Mouse (Mus musculus) stomach, embryonic 15.5 days (tissue): ENCODE results near the gene Rnf152. TPM values are rescaled to one million over a fixed set of nuclear protein-coding genes. Genes with fewer than 3 reads are reported as not detected.

ENCODE experiments used
- ATAC-seq: fragments of 200-750 bp; cut with Nextera tagmentation; 2 replicates; pipeline ENCODE4 v1.8.0; 2017; ENCODE audit warnings: low read depth, moderate number of reproducible peaks, moderate TSS enrichment; ENCODE audit not compliant: insufficient read depth, low FRiP score
- H3K27ac ChIP-seq: fragments of 300-500 bp; sonication (generic); 2 replicates; pipeline ENCODE4 v1.5.1; 2015; ENCODE audit warnings: mild to moderate bottlenecking, inconsistent platforms
- H3K27me3 ChIP-seq: fragments of 300-500 bp; sonication (generic); replicated peaks from 2 replicates; pipeline ENCODE4 v1.6.1; 2015; ENCODE audit warnings: inconsistent platforms
- H3K36me3 ChIP-seq: fragments of 300-500 bp; sonication (generic); 2 replicates; pipeline ENCODE4 v1.6.1; 2015; ENCODE audit warnings: inconsistent platforms
- H3K4me1 ChIP-seq: fragments of 300-500 bp; sonication (generic); 2 replicates; pipeline ENCODE4 v1.6.1; 2015; ENCODE audit warnings: inconsistent platforms
- H3K4me2 ChIP-seq: fragments of 300-500 bp; sonication (generic); 2 replicates; pipeline ENCODE4 v1.6.1; 2015; ENCODE audit warnings: mild to moderate bottlenecking, inconsistent platforms
- H3K4me3 ChIP-seq: fragments of 300-500 bp; sonication (generic); replicated peaks from 2 replicates; pipeline ENCODE4 v1.5.1; 2015; ENCODE audit warnings: inconsistent platforms
- H3K9ac ChIP-seq: fragments of 300-500 bp; sonication (generic); 2 replicates; pipeline ENCODE4 v1.6.1; 2015; ENCODE audit warnings: inconsistent platforms
- H3K9me3 ChIP-seq: fragments of 300-500 bp; sonication (generic); 2 replicates; pipeline ENCODE4 v1.6.1; 2016; ENCODE audit warnings: inconsistent platforms
- WGBS: fragments of 180-500 bp; shearing (Covaris S2); methylation state at CpG from one replicate; pipeline ENCODE4 v1.1.7; 2015; 5-methylcytosine and 5-hydroxymethylcytosine counted together
- polyA plus RNA-seq: library from polyadenylated mRNA; unstranded; fragments of >200 nt; fragmentation: Nextera tagmentation; extraction: Ambion mirVana; gene quantifications from 2 replicates; pipeline ENCODE4 v1.2.1, GENCODE M21; 2015

The Rnf152 gene
- polyA plus RNA-seq, 1 experiment from 2014 or later, result 1.4 TPM

DNA sequence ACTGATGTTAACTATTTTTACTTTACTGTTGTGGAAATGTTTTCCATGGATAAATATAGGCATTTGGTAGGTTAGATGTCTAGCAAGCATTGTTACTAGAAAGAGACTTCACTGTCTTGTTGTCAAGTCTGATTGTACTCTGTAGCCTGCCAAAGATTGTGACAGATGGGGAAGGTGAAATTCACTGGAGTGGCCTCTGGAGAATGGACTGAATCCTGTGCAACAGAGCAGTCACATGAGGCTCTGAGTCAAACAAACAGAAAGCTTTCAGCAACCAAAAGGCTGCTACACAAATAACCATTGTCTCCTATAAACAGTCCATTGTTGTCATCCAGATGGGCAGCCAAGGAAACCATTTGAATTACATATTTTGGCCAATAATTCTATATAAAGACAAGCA is 15.6 kb downstream of the Rnf152 start:
- ATAC-seq, result no peak

DNA sequence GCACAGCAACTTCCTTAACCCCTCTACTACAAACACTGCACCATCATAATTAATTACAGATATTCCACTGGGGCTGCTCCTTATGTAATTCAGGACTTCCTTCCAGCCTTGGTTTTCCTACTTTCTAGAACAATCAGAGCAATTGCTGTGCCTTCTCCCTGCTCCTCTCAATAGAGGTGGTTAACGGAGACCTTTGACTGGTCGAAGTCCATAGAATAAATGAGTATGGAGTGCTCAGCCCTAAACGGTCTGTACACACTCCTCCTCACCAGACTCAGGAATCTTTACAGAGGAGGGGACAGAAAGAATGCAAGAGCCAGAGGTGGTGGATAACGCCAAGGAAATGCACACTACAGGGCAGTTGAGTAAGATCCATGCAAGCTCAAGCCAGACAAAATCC is 19.1 kb downstream of the Rnf152 start:
- Histone ChIP-seq H3K9ac (no peak overlapping the region), H3K36me3 (no peaks in the 10 kb centered on the region), H3K4me1 (no peaks in the 10 kb centered on the region), H3K9me3 (no peaks in the 10 kb centered on the region), H3K27me3 (no peaks in the 10 kb centered on the region), H3K4me2 (no peak overlapping the region), H3K4me3 (no peak overlapping the region), H3K27ac (no peak overlapping the region)
- WGBS, result 68% methylated on average over 4 of the region's 4 CpGs
- peak; percentile 54; the same call in 1 of the 2 replicates for ATAC-seq

More for the DNA sequence above, 15.6 kb downstream of the Rnf152 start:
- Histone ChIP-seq H3K9ac (no peak overlapping the region), H3K36me3 (no peaks in the 10 kb centered on the region), H3K4me2 (no peak overlapping the region), H3K27ac (no peak overlapping the region), H3K4me3 (no peak overlapping the region), H3K27me3 (no peaks in the 10 kb centered on the region), H3K4me1 (no peaks in the 10 kb centered on the region), H3K9me3 (no peaks in the 10 kb centered on the region)

DNA sequence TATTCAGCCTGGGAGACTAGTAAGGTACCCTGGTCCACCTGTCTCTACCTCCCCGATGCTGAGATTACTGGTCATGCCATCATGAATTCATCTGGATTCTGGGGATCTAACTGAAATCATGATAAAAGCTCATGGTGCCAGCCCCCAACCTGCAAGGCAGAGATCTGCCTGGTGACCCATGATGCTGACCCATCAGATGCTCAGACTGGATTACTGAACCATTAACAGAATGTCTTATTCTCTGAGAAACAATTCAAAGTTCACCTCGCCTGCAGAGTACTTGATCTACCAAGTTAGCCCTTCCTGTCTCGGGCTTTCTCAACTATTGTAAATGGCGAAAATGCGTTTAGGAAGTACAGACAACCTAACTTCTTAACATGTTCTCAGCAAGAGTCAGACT is 20.4 kb downstream of the Rnf152 start:
- Histone ChIP-seq H3K36me3 (no peaks in the 10 kb centered on the region), H3K27me3 (no peaks in the 10 kb centered on the region), H3K4me2 (no peak overlapping the region), H3K9ac (no peak overlapping the region), H3K27ac (no peak overlapping the region), H3K4me1 (no peaks in the 10 kb centered on the region), H3K9me3 (no peaks in the 10 kb centered on the region), H3K4me3 (no peak overlapping the region)
- 86% methylated on average over 5 of the region's 5 CpGs for WGBS
- ATAC-seq, result no peak

DNA sequence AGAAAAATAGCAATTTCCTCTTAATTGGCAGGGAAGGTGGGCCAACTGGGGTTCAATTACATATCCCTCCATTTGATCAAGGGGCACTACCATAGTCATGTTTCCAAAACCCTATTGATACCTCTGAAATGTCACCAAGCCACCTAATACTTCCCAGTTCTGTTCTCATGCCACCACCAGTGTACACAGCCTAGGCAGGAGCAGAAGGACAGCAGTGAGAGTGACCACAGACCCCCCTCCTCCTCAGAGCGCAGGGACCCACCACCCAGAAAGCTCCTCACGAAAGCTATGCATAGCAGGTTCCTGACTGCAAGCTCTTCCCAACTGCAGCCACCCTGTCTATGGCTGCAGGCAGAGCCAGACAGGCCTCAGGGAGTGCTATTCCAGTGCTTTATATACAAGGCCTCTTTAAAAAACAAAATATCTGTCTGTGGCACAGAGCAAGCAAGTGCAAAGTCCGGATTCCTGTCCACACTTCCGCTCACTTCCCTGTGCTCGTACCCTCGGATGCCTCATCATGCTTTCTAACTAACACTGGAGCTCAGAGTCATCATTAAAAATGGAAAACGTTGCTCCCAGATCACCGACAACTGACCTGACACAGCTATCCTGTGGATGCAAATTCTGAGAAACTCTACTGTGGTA is 24.3 kb downstream of the Rnf152 start:
- H3K36me3 ChIP-seq, result no peaks in the 10 kb centered on the region
- H3K9ac ChIP-seq, result no peak overlapping the region
- no peak overlapping the region for H3K4me3 ChIP-seq
- no peaks in the 10 kb centered on the region for H3K27me3 ChIP-seq
- H3K27ac ChIP-seq, result no peak overlapping the region
- H3K9me3 ChIP-seq, result no peaks in the 10 kb centered on the region
- WGBS, result 82% methylated on average over 8 of the region's 8 CpGs
- no peak for ATAC-seq
- no peak overlapping the region for H3K4me2 ChIP-seq
- no peaks in the 10 kb centered on the region for H3K4me1 ChIP-seq

DNA sequence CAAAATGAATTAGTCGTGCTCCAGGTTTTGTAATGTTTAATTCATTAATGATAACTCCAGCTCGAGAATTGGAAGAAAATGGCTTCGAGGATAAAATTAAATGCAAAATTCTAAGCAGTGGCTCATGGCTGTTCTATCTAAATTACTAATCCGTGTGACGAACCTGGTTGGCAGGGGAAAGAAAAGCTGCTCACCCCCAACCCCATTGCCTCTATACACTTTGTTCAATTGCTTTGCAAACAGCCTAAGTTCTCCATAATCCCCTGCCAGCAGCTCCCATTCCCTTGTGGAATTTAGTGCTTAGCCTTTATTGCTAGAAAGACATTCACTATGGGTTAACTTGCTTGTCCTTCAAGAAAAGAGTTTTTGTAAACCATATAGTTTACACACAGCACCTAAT is 24.9 kb downstream of the Rnf152 start:
- no peak for ATAC-seq
- no peak overlapping the region for H3K4me3 ChIP-seq
- 72% methylated on average over 5 of the region's 5 CpGs for WGBS
- no peaks in the 10 kb centered on the region for H3K4me1 ChIP-seq
- H3K9ac ChIP-seq, result no peak overlapping the region
- H3K27ac ChIP-seq, result no peak overlapping the region
- no peaks in the 10 kb centered on the region for H3K9me3 ChIP-seq
- H3K4me2 ChIP-seq, result no peak overlapping the region
- H3K27me3 ChIP-seq, result no peaks in the 10 kb centered on the region
- H3K36me3 ChIP-seq, result no peaks in the 10 kb centered on the region

DNA sequence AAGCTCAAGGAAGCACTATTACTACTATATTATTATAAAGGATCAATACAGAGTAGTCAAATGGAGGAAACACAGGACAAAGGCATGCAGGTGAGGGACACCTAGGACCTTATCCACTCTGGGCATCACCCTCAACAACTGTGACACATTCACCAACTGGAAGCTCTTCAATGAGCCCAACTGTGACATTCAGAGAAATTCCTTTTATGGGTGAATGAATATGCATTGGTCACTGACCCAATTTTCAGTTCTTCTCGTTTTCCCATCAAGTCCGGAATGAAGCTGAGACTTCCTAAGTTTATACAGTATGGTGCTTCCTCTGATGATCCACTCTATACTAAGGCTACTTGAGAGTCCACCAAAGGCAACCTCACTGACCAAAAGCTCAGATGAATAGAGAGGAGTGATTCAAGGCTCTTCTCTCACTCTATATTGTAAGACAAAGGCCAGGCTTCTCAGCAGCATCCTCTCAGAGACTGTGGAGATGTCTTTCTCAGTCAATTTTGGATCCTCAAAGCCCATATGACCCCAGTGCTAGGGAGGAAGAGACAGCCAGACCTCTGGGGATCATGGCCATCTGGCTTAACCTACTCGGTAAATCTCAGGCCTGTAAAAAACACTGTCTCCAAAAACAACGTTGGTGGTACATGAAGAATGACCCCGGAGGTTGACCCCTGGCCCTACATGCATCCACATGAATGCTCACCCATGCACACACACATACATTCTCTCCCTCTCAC is 25.8 kb downstream of the Rnf152 start:
- Histone ChIP-seq H3K27me3 (no peaks in the 10 kb centered on the region), H3K4me2 (no peak overlapping the region), H3K4me3 (no peak overlapping the region), H3K9ac (no peak overlapping the region), H3K27ac (no peak overlapping the region), H3K9me3 (no peaks in the 10 kb centered on the region), H3K4me1 (no peaks in the 10 kb centered on the region), H3K36me3 (no peaks in the 10 kb centered on the region)
- ATAC-seq, result no peak
- 83% methylated on average over 5 of the region's 5 CpGs for WGBS

DNA sequence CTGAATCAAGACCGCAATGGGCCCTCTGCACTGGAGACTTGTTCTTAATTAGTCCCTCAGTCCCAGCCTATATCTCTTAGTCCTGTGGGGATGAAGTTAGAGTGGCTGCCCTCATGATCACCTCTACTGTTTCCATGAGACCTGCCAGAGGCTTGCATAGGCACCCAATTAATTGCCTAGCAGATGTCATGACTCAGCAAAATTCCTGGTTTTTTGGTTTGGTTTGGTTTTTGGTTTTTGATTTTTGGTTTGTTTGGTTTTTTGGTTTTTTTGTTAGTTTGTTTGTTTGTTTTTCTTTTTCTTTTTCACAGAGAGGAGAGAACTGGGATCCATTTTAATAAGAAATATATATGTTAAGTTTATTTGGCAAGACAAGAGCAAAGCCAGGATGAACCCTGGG is 28.7 kb downstream of the Rnf152 start:
- H3K4me1 ChIP-seq, result no peaks in the 10 kb centered on the region
- 97% methylated on average over 1 of the region's 1 CpGs for WGBS
- no peak overlapping the region for H3K27ac ChIP-seq
- H3K4me2 ChIP-seq, result no peak overlapping the region
- no peaks in the 10 kb centered on the region for H3K27me3 ChIP-seq
- H3K36me3 ChIP-seq, result no peaks in the 10 kb centered on the region
- no peak overlapping the region for H3K4me3 ChIP-seq
- H3K9me3 ChIP-seq, result no peaks in the 10 kb centered on the region
- no peak for ATAC-seq
- no peak overlapping the region for H3K9ac ChIP-seq

DNA sequence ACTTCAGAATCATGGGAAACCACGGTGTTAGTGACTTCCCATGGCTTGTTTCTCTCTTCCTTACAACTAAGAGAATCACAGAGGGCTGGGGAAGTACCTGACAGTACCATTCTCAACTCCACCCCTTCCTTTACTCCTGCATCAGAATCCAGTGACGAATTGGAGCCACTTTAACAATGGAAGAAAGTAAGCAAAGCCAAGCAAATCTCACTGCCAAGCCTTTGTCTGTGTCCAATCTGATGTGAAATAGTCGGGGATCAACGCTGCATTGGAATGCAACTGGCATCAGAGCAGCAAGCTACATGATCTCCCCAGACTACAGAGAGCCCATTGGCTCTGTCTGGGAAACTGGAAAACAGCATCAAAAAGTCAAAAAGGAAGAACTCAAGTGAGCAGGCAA is 31.9 kb downstream of the Rnf152 start:
- WGBS, result 66% methylated on average over 4 of the region's 4 CpGs

DNA sequence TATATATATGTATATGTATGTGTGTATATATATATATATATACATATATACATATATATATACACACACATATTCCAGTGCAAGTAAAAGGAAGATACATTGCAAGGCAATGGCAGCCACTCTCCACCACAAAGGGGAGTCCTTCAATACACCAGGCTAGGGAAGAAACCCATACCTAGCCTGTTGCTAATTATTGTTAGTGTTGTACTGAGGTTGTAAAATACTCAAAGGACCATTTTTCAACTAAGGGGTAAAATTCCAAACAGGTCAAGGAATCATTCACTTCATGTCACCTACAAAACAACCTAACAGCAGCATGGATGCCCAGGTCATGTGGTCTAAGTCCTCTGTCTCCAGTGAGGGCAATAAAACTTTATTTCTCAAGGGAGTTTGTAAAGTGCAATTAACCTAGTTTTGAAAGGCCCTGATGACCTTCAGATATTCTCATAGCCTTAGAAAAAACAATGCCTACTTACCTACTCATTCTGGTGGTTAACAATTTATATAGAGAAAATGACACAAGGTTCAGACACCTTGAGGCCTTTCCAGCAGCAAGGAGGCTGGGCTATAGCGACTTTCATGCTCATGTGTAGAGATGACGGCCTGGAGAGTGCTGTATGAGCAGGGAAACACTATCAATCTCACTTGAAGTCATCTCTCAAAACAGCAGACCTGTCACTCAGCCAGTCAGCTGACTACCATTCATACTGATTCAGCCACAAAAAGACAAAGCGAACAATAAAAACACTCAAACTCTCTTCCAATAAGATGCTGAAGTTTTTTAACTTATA is 42.3 kb downstream of the Rnf152 start:
- no peaks in the 10 kb centered on the region for H3K9me3 ChIP-seq
- H3K4me3 ChIP-seq, result no peak overlapping the region
- 78% methylated on average over 3 of the region's 3 CpGs for WGBS
- H3K27me3 ChIP-seq, result no peaks in the 10 kb centered on the region
- H3K27ac ChIP-seq, result no peak overlapping the region
- no peaks in the 10 kb centered on the region for H3K4me1 ChIP-seq
- H3K9ac ChIP-seq, result no peak overlapping the region
- no peaks in the 10 kb centered on the region for H3K36me3 ChIP-seq
- no peak overlapping the region for H3K4me2 ChIP-seq
- no peak for ATAC-seq

More for the DNA sequence above, 31.9 kb downstream of the Rnf152 start:
- Histone ChIP-seq H3K9ac (no peak overlapping the region), H3K27ac (no peak overlapping the region), H3K4me1 (no peaks in the 10 kb centered on the region), H3K36me3 (no peaks in the 10 kb centered on the region), H3K27me3 (no peaks in the 10 kb centered on the region), H3K9me3 (no peaks in the 10 kb centered on the region), H3K4me2 (no peak overlapping the region), H3K4me3 (no peak overlapping the region)
- ATAC-seq, result no peak

DNA sequence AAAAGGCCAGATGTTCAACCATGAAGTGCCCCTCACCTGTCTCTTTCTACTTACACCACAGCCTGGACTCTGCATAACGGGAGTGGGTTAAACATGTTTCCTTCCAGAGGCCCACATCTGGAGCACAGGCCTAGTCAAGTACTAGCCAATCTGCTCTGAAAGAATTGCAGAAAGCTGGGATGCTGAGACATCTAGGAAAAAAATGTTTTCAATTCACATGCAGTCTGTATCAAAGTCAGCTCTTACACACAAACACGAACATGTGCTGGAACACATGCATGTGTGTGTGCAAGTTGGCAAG is 44.0 kb downstream of the Rnf152 start:
- Histone ChIP-seq H3K27me3 (no peaks in the 10 kb centered on the region), H3K27ac (no peak overlapping the region), H3K4me1 (no peaks in the 10 kb centered on the region), H3K36me3 (no peaks in the 10 kb centered on the region), H3K9ac (no peak overlapping the region), H3K4me2 (no peak overlapping the region), H3K4me3 (no peak overlapping the region), H3K9me3 (no peaks in the 10 kb centered on the region)
- WGBS, result 64% methylated on average over 2 of the region's 2 CpGs
- ATAC-seq, result no peak

DNA sequence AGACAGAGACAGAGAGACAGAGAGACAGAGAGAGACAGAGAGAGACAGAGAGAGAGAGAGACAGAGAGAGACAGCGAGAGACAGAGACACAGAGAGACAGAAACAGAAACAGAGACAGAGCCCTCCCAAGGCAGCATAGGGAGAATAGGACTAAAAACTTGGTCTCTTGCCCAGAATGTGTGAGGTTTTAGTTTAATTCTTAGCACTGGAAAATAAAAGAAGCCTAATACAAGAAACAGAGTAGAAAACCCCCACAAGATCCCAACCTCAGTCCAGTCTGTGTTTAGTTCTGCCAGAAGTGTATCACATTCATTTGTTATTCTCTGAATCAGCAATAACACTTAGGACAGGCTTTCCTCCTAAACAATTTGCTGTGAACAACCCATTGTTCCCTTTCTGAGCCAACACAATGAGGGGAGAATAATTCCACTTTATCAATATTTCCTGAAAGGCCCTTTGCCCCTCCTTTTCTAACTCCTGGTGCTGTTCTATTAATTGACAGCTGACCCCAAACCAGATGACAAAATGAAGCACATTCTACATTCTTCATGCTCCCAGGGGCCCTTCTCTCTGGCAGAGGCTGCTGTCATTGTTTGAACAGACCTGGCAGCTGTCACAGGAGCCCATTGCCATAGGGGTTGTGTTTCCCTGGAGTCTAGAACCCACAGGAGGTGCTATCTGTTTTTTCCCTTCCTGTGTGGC is 44.5 kb downstream of the Rnf152 start:
- no peak overlapping the region for H3K27ac ChIP-seq
- H3K4me2 ChIP-seq, result no peak overlapping the region
- no peak overlapping the region for H3K4me3 ChIP-seq
- no peak overlapping the region for H3K9ac ChIP-seq
- H3K36me3 ChIP-seq, result no peaks in the 10 kb centered on the region
- no peaks in the 10 kb centered on the region for H3K27me3 ChIP-seq
- WGBS, result 94% methylated on average over 1 of the region's 1 CpGs
- H3K9me3 ChIP-seq, result no peaks in the 10 kb centered on the region
- no peak for ATAC-seq
- no peaks in the 10 kb centered on the region for H3K4me1 ChIP-seq

DNA sequence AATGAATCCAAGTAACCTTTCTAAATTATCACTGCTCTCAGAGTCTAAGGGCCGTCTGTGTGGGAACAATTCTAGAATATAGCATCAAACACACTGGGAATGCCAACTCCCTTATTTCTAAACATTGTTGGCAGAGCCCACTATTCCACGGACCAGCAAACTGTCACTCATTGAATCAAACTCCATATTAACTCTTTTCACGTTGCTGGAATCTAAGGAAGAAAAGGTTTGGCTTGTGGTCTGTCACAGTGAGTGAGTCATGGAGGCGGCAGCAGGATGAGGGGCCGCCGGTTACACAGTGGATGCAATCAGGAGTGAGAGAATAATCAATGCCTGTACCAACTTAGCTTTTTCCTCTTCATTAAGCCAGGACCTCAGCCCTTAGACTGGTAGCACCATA is 54.3 kb downstream of the Rnf152 start:
- no peaks in the 10 kb centered on the region for H3K9me3 ChIP-seq
- no peak overlapping the region for H3K27ac ChIP-seq
- H3K4me2 ChIP-seq, result no peak overlapping the region
- H3K4me1 ChIP-seq, result no peaks in the 10 kb centered on the region
- H3K9ac ChIP-seq, result no peak overlapping the region
- no peaks in the 10 kb centered on the region for H3K36me3 ChIP-seq
- H3K4me3 ChIP-seq, result no peak overlapping the region
- no peak for ATAC-seq
- no peaks in the 10 kb centered on the region for H3K27me3 ChIP-seq
- WGBS, result 65% methylated on average over 6 of the region's 6 CpGs
